Mouse (Mus musculus) spleen, adult 2 months (tissue): ENCODE results near the gene Lmcd1.

Experiments
- CTCF ChIP-seq: fragments of 200-500 bp; IDR thresholded peaks from 2 replicates; pipeline ENCODE4 v1.5.1; 2011; ENCODE audit warnings: mild to moderate bottlenecking, inconsistent platforms; ENCODE audit not compliant: insufficient read depth, insufficient read length, insufficient replicate concordance; ENCODE audit errors: extremely low read depth
- POLR2A ChIP-seq: fragments of 200-500 bp; IDR thresholded peaks from 2 replicates; pipeline ENCODE4 v1.6.1; 2011; ENCODE audit warnings: low read depth, low read length, inconsistent platforms

DNA sequence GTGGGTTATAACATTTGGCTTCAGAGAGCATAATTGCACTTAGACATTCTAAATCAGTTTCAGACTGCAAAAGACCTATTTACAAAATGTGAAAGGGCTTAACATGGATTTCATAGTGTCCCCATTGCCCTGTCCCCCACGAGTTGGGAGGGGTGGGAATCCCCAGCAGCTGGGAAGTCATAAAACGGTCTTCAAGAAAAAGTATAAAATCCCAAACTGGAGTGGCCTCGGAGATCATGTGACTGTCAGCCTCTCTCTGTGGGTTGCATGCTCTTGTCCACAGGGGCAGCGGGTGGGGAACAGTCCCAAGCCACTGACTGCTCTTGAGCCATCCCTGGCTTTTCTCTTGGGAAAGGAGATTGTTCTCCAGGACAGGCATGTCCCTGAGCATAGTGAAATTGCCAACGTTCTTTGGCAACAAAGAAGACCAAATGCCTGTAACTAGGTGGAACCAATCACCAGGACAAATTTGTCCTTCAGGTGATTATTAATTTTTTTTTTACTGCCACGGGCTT is 2.2 kb downstream of the Lmcd1 start:
- TF ChIP-seq CTCF (no peak), POLR2A (no peak)
